Mouse (Mus musculus) heart, adult 2 months (tissue): ENCODE data around the gene Wnt1. TPM values are rescaled to one million over a fixed set of nuclear protein-coding genes. Genes with fewer than 3 reads are reported as not detected.
A peak's percentile ranks its signal among the peaks of the same experiment; 100 is the strongest.

Experiments
- DNase-seq, 2 experiments: peaks; one replicate each; pipeline ENCODE4 v3.0.0; 2021
- H3K27ac ChIP-seq: fragments of 200-600 bp; 2 replicates; pipeline ENCODE4 v1.8.1; 2022
- H3K27me3 ChIP-seq: fragments of 200-500 bp; 2 replicates; pipeline ENCODE4 v1.6.1; 2012; ENCODE audit warnings: mild to moderate bottlenecking, low read length, inconsistent platforms, mixed read lengths; ENCODE audit not compliant: control insufficient read depth, insufficient read depth
- H3K36me3 ChIP-seq: fragments of 200-500 bp; 2 replicates; pipeline ENCODE4 v1.6.1; 2012; ENCODE audit warnings: low read length, inconsistent platforms; ENCODE audit not compliant: control insufficient read depth, insufficient read depth
- H3K4me1 ChIP-seq: fragments of 200-500 bp; 2 replicates; pipeline ENCODE4 v1.6.1; 2011; ENCODE audit warnings: low read length; ENCODE audit not compliant: control insufficient read depth, insufficient read depth
- H3K4me3 ChIP-seq: fragments of 200-600 bp; 2 replicates; pipeline ENCODE4 v1.8.1; 2022
- H3K79me2 ChIP-seq: fragments of 200-500 bp; replicated peaks from 2 replicates; pipeline ENCODE4 v1.6.1; 2012; ENCODE audit warnings: mild to moderate bottlenecking, inconsistent platforms, low read length, moderate library complexity, mixed read lengths; ENCODE audit not compliant: control insufficient read depth, insufficient read depth
- H3K9ac ChIP-seq: fragments of 200-500 bp; 2 replicates; pipeline ENCODE4 v1.6.1; 2012; ENCODE audit warnings: low read depth, mild to moderate bottlenecking, control low read depth, inconsistent platforms, low read length, mixed read lengths
- CTCF ChIP-seq: fragments of 200-600 bp; IDR thresholded peaks from 2 replicates; pipeline ENCODE4 v1.8.1; 2022; ENCODE audit warnings: antibody characterized with exemption, mild to moderate bottlenecking, moderate library complexity
- EP300 ChIP-seq: fragments of 200-500 bp; IDR thresholded peaks from 2 replicates; pipeline ENCODE4 v1.6.1; 2011; ENCODE audit warnings: low read depth, low read length, control low read depth; ENCODE audit not compliant: insufficient read depth
- POLR2A ChIP-seq: fragments of 200-500 bp; IDR thresholded peaks from 2 replicates; pipeline ENCODE4 v1.6.1; 2011; ENCODE audit warnings: mild to moderate bottlenecking, low read depth, low read length, control low read depth; ENCODE audit not compliant: insufficient read depth
- WGBS: fragments of 180-500 bp; shearing (Covaris S2); methylation state at CpG from one replicate; pipeline ENCODE4 v1.1.7; 2018; 5-methylcytosine and 5-hydroxymethylcytosine counted together
- intact Hi-C: fragments of 180-260 bp; cut with DNase I; formaldehyde crosslinking; loops from one replicate; pipeline ENCODE4 v1.15.1; 2025
- polyA plus RNA-seq: library from polyadenylated mRNA; depleted of rRNA; stranded (reverse); fragments of >200 nt; gene quantifications from 2 replicates; pipeline ENCODE4 v1.2.3, GENCODE M21; 2012
- total RNA-seq, 2 experiments: library from RNA; stranded (reverse); gene quantifications; 2 replicates each; pipeline ENCODE4 v1.2.3; 2021

Gene Wnt1
- total and polyA plus RNA-seq, 3 experiments: not detected

GRCm38 (mm10) chr15:98791771-98792170, 2.1 kb downstream of the Wnt1 start:
- Histone ChIP-seq H3K36me3 (no peaks in the 10 kb centered on the region), H3K79me2 (no peaks in the 10 kb centered on the region), H3K9ac (no peak overlapping the region), H3K4me3 (no peak overlapping the region), H3K27ac (no peak overlapping the region), H3K27me3 (peaks cover 35% of the 10 kb centered on the region), H3K4me1 (peaks cover 8% of the 10 kb centered on the region)
- TF ChIP-seq CTCF: no peak
- no peak for TF ChIP-seq POLR2A
- TF ChIP-seq EP300: no peak
- no peak for DNase-seq
- intact Hi-C loops: no loop called here
- 2% methylated on average over 23 of the region's 23 CpGs for WGBS

GRCm38 (mm10) chr15:98792233-98793020, 2.8 kb downstream of the Wnt1 start:
- WGBS: 2% methylated on average over 73 of the region's 75 CpGs
- H3K27ac ChIP-seq: no peak overlapping the region
- peaks cover 8% of the 10 kb centered on the region for H3K4me1 ChIP-seq
- H3K27me3 ChIP-seq: peaks cover 35% of the 10 kb centered on the region
- no peaks in the 10 kb centered on the region for H3K79me2 ChIP-seq
- H3K9ac ChIP-seq: peak overlapping the region; percentile 5; the same call in 1 of the 2 replicates
- TF ChIP-seq CTCF: no peak
- no peak for DNase-seq
- no peak overlapping the region; the same call in 1 of the 2 replicates for H3K4me3 ChIP-seq
- no peaks in the 10 kb centered on the region for H3K36me3 ChIP-seq
- intact Hi-C loops: no loop called here

DNA sequence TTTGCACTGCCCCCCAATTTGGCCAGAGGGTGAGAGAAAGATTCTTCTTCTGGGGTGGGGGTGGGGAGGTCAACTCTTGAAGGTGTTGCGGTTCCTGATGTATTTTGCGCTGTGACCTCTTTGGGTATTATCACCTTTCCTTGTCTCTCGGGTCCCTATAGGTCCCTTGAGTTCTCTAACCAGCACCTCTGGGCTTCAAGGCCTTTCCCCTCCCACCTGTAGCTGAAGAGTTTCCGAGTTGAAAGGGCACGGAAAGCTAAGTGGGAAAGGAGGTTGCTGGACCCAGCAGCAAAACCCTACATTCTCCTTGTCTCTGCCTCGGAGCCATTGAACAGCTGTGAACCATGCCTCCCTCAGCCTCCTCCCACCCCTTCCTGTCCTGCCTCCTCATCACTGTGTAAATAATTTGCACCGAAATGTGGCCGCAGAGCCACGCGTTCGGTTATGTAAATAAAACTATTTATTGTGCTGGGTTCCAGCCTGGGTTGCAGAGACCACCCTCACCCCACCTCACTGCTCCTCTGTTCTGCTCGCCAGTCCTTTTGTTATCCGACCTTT, 3.6 kb downstream of the Wnt1 start:
- no peak for DNase-seq
- Histone ChIP-seq H3K36me3 (no peaks in the 10 kb centered on the region), H3K79me2 (no peaks in the 10 kb centered on the region), H3K4me3 (no peak overlapping the region), H3K27me3 (peaks cover 34% of the 10 kb centered on the region), H3K4me1 (peaks cover 8% of the 10 kb centered on the region), H3K27ac (no peak overlapping the region), H3K9ac (no peak overlapping the region)
- intact Hi-C loops: no loop called here
- no peak for TF ChIP-seq EP300
- no peak for TF ChIP-seq CTCF
- TF ChIP-seq POLR2A: no peak
- WGBS: 21% methylated on average over 13 of the region's 13 CpGs

DNA sequence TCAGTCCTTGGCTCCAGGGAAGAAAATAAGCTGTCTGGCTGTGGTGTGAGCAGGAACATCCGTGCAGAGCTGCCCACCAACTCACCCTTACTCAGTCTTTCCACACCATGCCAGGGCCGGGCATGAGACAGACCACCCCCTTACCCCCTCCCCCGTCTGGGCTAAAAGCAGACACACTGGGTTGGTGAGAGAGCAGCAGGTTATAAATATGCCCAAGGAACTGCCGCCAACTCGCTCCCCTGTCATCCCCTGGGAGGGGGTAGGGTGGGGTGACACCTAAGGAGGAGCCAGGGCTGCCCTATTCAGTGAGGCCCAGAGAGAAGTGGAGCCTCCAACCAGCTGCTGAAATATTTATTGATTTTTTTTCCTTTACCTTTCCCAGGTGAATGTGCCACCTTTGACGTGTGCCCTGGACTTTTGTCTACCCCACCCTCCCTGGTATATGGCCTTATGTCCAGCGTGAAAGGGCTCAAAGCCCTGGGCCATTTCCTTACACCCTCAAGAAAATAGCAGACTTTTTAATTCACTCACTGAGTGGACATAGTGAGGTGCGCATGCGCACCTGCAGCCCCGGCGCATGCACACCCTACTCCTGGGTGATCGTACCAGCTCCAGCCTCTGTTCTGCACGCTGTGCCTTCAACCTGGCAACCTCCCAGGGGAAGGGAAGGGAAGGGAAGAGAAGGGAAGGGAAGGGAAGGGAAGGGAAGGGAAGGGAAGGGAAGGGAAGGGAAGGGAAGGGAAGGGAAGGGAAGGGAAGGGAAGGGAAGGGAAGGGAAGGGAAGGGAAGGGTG, 7.3 kb downstream of the Wnt1 start:
- no peak for DNase-seq
- TF ChIP-seq CTCF (no peak), POLR2A (no peak), EP300 (no peak)
- H3K4me3 ChIP-seq: no peak overlapping the region
- H3K79me2 ChIP-seq: no peaks in the 10 kb centered on the region
- H3K27me3 ChIP-seq: peaks cover 13% of the 10 kb centered on the region
- H3K4me1 ChIP-seq: peaks cover 3% of the 10 kb centered on the region
- WGBS: 11% methylated on average over 13 of the region's 13 CpGs
- no peak overlapping the region for H3K27ac ChIP-seq
- intact Hi-C loops: loop anchor here (2.0 to 5.0 kb wide), 2 partner anchors 85 to 132 kb away; no protein-coding TSS in a partner anchor
- H3K9ac ChIP-seq: no peak overlapping the region
- no peaks in the 10 kb centered on the region for H3K36me3 ChIP-seq

DNA sequence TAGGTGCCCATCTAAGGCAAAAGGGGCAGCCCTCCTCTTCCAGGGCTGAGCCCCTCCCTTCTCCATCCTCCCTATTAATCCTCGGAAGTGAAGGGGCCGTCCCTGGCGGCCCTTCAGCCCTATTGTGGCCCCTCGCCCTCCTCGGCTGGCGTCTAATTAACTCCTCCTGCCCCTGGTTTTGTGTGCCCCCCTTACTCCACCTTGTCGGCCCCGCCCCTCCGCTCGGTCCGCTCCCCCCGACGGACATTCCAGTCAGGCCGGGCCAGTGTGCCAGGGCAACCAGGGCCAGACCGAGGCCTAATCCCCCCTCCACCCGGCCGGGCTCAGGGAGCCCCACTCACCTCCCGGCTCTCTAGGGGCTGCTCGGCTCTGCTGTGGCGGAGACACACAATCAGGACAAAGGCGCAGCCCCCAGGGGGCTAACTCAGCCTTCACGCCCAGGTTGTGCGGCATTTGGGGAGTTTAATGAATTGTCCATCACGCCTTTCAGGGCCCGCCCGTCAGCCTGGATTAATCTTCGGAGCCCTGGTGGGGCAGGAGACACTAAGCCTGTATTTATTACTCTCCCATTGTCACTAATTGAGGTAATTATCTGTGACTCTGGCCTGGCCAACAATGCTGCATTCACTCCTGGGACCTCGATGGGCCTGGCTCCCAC, 8.3 kb downstream of the Wnt1 start:
- H3K27me3 ChIP-seq: peaks cover 4% of the 10 kb centered on the region
- no peaks in the 10 kb centered on the region for H3K36me3 ChIP-seq
- H3K4me3 ChIP-seq: no peak overlapping the region
- WGBS: 25% methylated on average over 28 of the region's 28 CpGs
- no peak for DNase-seq
- no peak for TF ChIP-seq EP300
- TF ChIP-seq CTCF: no peak
- no peak for TF ChIP-seq POLR2A
- no peaks in the 10 kb centered on the region for H3K79me2 ChIP-seq
- no peak overlapping the region for H3K9ac ChIP-seq
- no peak overlapping the region for H3K27ac ChIP-seq
- H3K4me1 ChIP-seq: no peaks in the 10 kb centered on the region; the same call in 1 of the 2 replicates
- intact Hi-C loops: loop anchor here (2.0 to 5.0 kb wide), 2 partner anchors 86 to 133 kb away; no protein-coding TSS in a partner anchor
